Mouse (Mus musculus) heart, postnatal 0 days (tissue): ENCODE results near the gene Aadacl2.

ENCODE experiments used
- CTCF ChIP-seq: IDR thresholded peaks from 2 replicates; pipeline ENCODE4 v1.5.1; 2016; ENCODE audit warnings: antibody characterized with exemption, control low read depth, low read depth
- EP300 ChIP-seq: IDR thresholded peaks from 2 replicates; pipeline ENCODE4 v1.6.1; 2016; ENCODE audit warnings: antibody characterized with exemption, low read depth

DNA sequence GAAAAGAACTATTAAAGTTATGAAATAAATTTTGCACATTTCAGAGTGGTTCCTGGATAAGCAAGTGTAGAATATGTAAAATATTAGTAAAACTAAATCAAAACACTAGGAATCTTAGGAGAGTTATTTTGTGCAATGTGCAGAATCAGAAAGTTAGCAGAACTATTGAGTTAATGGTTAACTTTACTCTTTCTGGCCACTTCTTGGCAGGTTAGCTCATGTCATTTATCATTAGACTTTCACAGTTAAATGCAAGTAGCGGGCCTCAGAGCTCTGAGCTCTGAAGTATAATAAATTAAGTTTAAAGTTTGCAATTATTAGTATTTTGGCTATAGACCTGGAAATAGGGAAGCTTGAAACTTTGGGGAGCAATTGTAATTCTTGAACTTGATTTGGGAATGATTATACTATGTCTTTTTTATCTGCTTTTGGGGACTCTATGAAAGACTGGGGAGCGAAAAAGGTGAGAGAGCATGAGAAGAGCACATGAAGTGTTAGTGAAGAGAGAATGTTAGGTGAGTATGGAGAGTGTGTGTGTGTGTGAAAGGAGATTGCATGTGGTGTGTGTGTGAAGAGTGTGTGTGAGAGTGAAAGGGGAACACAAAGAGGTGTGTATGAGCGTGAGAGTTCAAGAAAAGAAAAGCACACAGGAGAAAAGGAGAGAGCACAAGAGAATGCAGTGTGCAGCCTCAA lies 39.8 kb downstream of the Aadacl2 start:
- TF ChIP-seq CTCF (no peak), EP300 (no peak)
